Mouse (Mus musculus): Measurements from ENCODE around the gene Mvd.

The Mvd gene

DNA sequence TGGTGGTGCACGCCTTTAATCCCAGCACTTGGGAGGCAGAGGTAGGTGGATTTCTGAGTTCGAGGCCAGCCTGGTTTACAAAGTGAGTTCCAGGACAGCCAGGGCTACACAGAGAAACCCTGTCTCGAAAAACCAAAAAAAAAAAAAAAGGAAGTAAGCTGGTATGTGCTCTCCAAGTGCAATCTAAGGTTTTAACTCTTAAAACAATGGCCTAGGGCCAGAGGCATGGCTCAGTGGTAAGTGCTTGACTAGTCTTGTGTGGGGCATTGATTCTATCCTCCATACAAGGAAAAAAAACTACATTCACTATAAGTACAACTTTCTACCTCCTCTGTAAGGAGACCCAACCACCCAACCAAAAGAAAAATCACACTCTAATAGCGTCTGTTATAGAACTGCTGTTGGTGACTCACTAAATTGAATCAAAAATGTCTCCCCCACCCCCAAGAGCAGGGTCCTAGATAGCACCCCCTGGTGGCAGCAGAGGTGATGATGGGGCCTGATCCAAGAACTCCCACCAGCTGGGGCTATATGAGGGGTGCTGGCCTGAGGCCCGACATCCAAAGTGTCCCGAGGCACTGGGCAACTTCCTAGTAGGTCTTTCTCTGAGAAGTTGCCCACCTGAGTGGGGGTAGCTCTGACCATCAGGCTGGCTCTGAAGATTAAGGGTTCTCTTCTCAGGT lies 16.1 kb upstream of the Mvd start:
- in situ Hi-C loops (cut with MboI, MseI), result no loop called here

DNA sequence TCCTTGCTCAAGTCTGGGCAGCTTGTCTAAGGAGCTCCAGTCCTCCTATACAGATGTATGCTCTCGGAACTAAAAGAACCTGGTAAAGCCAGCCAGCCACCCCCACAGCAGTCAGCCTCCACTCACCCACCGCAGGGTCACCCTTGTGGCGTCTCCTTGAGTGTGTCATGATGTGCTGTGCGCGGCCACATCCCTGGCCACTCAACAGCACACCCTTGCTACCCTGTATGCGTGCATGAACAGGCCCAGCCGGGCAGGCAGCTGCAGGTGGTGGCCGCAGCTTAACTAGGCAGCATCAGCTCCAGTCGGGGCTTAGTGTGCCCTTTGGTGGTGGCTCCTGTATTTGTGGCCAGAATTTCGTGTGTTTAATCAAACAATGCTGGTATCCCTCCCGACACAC lies 13.9 kb upstream of the Mvd start:
- in situ Hi-C loops (cut with MboI, MseI), result no loop called here

DNA sequence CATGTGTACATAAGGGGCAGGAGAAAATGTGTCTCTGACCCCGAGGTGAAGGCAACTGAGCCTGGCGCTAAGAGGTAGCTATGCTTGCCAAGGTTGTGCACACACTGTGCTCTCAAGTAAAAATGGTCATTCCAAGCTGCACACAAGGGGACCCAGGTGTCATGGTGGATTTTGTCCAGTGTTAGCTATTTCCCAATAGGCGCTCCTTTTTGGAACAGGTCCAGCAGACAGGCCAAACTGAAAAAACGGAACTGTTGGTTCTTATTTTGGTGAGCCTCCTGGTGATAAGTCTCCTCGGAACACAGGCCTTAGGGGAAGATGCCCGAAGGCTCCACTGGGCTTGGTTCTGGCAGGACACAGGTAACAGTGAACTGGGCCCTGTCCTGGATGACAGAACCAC lies 11.2 kb upstream of the Mvd start:
- in situ Hi-C loops (cut with MboI, MseI), result no loop called here

DNA sequence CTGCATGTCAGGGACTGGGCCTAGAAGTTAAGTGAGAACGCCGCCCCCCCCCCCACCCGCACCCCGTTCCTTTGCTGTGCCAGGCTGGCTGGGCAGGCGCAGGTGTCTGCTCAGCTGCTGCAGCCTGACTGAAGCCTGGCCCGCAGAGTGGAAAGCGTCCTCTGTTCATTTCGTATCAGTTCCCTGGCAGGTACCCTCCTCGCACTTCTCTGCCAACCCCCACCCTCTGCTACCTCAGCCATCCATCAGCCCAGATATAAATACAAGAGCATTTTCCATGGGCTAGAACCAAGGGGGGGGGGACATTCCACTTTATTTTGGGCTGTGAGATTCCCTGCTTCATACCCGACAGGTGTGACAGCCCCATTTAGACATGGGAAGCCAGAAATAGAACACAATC lies 8.9 kb upstream of the Mvd start:
- in situ Hi-C loops (cut with MboI, MseI), result no loop called here

DNA sequence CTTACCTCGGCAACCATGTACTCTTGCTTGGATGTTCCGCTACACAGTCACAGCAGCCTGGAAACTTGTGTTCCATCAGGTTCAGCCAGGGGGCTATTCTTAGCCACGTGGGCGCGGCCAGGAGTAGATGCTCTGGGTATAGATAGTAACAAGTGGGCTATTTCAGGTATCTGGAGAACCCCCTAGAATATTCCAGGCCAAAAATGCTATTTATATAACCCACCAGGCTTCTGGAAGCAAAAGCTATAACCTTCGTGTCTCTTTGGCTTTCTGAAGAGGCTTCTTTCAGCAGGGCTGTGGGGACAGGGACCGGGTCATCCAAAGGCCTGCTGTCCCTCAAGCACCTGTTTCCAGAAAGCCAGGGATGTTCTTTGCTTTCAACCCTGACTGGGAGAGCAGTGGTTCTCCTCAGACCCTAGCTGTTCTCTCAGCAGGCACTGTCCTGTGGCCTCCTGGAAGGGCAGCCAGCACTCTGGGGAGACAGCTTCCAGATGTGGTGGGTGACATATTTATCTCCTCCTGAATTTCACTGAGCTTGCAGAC lies 8.0 kb upstream of the Mvd start:
- in situ Hi-C loops (cut with MboI, MseI), result no loop called here

DNA sequence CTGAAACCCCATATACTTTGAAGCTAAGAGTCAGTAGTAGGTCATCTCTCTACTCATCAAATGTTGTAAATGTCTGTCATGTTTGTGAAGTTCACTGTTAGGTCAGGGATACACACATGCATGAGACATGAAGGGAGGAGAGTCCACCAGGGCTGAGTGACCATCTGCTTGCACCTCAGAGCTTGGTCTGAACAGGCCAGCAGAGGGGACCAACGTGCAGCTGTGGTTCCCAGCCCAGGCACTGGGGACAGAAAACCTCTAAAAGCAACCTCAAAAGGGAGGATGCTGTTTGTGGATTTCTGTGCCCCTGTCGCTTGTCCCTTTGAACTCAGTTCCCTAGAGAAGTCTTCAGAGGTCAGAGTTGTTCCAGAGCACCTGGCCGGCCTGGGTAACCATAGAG lies 2.0 kb upstream of the Mvd start:
- in situ Hi-C loops (cut with MboI, MseI), result no loop called here

DNA sequence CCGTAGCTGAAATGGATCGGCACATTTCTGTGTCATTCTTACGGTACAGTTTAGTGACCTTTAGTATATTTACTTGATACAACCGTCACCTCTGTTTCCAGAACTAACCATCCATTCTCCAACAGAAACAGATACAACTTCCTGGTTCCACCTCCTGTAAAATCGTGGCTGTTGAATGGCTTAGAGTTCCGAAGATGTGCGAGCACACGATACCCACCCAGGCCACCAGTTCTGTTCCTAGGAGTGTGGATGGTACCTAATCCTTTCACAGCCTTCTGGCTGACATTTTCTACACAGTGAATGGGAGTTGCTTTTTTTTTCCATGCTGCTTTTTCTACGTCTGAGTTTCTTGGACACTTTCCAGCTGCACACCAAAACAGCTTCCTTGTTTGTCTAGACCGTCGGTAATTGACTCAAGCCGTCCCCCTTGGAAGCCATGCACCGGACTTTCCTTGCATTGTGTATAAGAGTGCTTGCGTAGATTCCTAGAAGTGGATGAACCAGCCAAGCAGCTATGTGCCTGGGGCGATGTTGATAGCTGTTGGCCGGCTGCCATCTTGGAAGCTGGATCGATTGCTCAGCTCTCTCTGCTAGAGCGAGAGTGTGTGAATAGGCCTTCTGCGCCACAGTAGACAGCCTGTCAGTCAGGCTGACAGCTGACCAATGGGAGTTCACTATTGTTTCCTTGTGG lies 981 bp upstream of the Mvd start:
- in situ Hi-C loops (cut with MboI, MseI), result loop anchor here (5.0 kb wide), 1 partner anchor 617 kb away; the partner anchor contains the start of gene Klhdc4

DNA sequence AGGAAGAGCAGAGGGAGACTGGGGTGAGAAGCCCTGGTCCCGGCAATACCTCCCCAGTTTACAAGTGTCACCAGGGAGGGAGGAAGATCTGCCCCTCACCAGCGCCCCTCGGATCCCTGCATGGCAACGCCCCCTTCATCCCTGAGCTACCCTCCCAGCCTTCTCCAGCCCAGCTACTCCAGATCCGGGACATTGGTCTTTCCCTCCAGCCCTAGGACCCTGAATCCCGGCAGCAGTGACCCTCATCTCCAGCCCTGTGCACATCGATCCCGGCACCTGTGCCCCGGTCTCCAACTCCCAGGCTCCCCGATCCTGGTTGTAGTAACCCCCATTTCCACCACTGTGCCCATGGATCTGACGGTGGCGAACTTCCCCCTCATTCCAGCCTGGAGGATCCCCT lies 441 bp downstream of the Mvd start:
- in situ Hi-C loops (cut with MboI, MseI), result loop anchor here (5.0 kb wide), 1 partner anchor 615 kb away; the partner anchor contains the start of gene Klhdc4

DNA sequence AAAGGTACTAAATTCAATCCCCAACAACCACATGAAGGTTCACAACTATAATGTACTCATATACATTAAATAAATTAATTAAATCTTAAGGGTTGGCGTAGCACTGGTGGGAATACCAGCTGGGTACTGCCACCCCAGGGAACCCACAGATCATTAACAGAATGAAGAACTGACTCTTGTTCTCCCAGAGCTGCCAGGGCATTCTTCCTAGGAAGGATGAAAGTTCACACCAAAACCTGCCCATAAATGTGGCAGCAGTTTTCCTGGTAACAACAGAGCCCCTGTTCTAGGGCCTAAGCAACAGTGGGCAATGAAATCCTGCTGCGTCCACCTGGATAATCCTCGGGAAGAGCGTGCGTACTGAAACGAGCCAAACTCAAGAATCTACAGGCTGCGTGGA lies 866 bp downstream of the Mvd start:
- in situ Hi-C loops (cut with MboI, MseI), result loop anchor here (5.0 kb wide), 1 partner anchor 615 kb away; the partner anchor contains the start of gene Klhdc4

DNA sequence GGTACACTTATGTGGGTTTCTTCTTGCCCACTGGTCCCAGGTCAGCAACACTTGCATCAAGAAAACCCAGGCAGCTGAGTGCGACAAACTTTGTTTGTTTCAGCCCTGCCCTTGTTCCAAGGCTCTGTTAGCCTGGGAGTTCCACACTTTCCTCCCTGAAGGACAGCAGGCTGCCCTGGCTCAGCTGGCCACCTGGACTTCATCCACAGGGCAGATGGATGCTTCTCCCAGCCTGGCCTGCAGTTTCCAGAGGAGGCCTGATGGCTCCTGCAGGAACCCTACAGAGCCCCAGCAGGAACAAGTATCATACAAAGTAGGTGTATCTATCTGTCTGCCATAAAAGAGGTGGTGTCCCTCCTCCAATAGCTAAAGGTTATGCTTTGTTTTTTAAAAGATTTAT lies 1.9 kb downstream of the Mvd start:
- in situ Hi-C loops (cut with MboI, MseI), result loop anchor here (5.0 kb wide), 1 partner anchor 614 kb away; the partner anchor contains the start of gene Klhdc4

DNA sequence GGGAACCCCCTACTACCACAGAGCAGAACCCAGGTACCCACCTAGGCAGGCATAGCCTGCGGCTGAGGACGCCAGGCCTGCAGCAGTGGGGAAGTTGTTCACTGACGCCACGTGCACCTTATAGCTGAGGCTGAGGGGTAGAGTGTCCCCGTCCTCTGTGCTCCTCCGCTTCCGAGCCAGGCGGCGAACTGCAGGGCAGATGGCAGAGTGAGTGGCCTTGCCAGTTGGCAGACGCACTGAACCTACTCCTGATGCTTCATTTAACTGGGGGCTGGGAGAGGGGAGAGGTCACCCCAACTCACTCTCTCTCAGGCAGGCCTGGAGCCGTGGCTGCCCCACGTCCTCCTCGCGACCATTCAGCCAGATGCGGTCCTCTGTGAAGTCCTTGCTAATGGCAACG lies 3.9 kb downstream of the Mvd start:
- in situ Hi-C loops (cut with MboI, MseI), result no loop called here

DNA sequence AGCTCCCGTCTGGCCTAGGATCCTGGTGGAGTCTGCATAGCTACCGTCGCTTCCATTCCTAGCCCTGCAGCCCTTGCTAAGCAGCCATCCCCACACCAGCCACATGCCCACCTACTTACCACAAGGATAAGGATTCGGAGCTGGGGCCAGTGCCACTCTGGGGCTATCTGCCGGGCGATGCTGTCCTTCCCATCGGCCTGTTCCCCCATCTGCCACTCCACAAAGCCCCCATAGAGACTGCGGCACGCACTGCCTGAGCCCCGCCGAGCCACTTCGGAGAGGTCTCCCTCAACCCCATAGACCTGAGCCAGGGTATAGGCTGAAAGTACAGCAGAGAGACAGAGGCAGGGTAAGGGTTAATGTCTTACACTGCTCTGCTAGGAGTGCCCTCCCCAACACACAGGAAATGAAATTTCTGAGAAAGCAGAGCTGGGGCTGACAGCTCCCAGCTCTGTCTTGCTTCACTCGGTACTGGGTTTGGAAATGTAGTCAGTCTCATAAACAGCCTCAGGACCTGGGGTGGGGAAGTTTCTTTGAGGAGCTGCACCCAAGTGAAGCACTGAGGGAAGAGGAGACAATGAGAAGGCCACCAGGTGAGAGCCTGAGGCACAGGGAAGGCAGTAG lies 5.4 kb downstream of the Mvd start:
- in situ Hi-C loops (cut with MboI, MseI), result no loop called here

DNA sequence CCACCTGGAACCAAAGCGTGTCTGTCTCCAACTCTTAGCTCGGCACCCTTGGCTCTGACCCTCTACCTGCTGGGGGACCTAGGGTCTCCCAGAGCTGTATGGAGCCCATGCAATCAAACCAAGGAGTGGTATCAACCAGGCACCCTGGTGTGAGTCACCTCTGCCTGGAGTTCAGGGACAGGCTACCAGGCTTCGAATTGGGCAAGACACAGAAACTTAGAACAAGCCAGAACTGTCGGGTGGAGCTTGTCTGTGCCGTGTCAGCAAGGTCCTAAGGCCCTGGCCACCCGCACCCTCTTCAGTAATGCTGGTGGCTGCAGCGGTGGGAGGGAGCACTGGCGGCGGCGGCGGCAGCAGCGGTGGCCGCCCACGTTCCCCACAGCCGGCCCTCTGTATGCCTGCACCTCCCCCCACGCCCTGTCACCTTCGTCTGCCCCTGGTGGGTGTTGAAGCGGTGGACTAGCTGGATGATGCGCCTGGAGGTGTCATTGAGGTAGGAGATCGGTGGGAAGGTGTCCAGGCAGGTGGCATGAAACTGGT lies 6.6 kb downstream of the Mvd start:
- in situ Hi-C loops (cut with MboI, MseI), result no loop called here

DNA sequence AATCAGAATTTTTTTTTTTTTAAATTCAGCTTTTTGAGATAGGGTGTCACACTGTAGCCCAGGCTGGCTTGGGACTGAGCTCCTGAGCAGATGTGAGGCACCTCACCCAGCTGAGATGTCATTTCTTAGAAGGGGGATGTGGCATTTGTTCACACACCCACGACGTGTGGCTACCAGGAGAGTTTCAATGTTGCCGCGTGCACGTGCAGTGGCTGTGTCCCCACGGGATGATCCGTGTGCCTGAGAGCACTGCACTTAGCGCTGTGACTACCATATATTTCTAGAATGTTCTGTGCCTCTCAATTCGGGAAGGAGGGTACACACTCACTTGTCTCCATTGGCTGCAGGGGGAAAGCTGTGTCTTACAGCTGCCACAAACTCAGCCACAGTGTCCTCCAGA lies 7.1 kb downstream of the Mvd start:
- in situ Hi-C loops (cut with MboI, MseI), result no loop called here

DNA sequence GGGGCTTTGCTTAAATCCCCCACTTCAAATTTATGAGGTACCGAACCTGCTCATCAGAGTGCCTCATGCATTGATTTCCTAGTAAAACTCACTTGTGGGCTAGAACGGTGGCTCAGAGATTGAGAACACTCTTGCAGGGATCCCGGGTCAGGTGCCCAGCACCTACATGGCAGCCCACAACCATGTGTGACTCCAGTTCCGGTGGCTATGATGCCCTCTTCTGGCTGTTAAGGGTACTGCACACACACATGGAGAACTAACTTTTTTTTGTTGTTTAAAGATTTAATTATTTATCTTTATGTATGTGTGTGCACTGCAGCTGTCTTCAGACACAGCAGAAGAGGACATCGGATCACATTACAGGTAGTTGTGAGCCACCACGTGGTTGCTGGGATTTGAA lies 7.8 kb downstream of the Mvd start:
- in situ Hi-C loops (cut with MboI, MseI), result no loop called here

DNA sequence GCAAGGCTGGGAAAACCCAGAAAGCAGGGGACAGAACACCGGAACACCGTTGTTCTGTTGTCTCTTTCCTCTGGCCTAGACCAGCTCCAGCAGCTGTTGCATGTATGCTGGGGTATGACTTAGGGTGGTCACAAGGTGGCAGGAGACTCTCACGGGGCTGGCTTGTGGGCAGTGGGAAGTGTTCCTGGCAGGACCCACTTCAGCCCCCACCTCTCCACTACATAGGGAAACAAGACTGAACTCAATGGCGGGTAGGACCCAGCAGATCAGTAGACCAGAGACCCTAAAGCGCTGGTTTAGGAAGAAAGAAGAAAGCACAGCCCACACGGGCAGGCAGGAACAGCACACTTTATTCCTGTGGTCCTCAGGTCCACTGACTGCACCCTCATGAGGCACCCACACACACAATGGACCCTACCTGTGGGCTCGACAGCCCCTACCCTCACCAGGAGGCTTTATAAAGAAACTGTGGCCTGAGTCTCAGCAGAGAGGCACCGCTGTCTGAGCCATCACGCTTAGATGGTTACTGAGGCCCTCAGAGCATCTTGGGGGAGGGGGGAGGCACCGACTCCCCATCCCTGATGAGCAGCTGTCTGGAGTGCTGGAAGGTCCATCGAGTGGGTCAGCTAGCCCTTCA lies 9.8 kb downstream of the Mvd start:
- in situ Hi-C loops (cut with MboI, MseI), result loop anchor here (5.0 kb wide), 2 partner anchors 39 to 151 kb away; partner anchors contain the start of gene Zfpm1

DNA sequence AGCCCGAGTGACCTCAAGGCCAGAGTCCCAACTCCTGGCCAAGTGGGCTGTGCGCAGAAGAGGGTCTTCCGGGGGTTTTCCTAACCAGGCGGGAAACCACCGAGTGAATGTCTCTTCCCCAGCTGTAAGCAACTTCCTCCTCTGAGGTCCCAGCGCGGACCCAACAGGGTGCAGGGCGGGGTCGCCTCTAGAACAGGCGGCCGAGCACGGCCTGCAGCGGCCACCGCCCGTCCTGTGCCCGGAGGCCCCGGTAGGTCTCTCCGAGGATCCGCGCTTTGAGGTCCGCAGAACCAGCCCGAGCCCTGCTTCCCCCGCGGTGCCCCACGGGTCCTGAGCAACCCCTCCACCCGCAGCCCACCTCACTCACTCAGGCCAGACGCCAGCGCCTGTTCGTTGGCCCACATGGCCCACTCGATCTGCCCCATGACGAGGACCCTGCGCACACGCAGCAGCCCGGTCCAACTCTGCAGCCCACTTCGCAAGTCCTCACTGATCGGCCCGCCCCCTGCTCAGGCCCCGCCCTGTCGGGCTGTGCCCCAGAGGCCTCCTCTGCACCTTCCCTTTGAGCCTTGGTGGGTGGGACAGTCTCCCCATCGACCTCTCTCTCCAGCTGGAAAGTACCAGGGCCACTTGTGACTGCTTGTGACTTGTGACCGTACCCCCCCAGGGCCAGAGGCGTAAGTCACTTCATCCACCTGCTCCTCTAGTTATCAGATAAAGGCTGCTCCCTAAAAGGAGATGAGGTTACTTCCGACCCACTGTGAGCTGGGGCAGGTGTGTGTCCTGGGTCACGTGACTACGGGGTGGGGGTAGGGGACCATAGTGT lies 10.6 kb downstream of the Mvd start, which contains the start of gene Cyba:
Cyba (minus strand) TSS at position 488 of the 826 bp plus-strand sequence.
- in situ Hi-C loops (cut with MboI, MseI), result loop anchor here (5.0 kb wide), 2 partner anchors 40 to 150 kb away; partner anchors contain the start of gene Zfpm1

DNA sequence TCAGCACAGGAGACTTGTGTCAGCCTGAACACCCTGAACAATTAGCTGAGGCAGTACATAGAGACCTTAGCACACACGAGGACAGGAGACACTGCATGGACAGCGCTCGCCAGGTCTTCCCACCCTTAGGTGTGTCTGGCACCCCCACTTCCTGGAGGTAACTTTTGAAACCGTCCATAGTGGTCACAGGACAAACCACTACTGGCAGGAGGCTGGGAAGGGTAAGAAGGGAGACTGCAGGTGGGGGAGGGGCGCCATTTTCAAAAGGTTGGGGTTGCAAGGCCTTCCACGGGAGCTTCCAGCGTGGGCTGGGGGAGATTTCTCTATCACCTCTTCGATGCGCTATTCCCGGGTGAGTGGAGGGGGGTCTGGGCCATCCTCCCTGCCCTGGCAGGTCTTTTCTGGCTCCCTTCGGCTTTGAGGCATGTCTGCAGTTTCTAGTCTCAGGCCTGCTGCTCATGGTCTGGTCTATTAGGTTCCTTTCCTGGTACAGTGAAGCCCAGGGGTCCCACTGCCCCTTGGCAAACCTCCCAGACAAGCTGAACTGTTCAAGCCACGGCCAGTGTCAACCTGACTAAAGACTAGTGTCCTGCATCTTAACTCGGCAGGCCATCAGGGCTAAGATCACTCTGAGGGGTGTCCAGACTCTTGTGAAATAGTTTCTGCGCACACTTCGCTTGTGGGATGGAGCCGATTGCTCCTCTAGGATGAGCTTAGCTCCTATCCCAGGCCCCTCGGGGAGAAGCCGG lies 11.4 kb downstream of the Mvd start:
- in situ Hi-C loops (cut with MboI, MseI), result loop anchor here (5.0 kb wide), 2 partner anchors 40 to 150 kb away; partner anchors contain the start of gene Zfpm1

DNA sequence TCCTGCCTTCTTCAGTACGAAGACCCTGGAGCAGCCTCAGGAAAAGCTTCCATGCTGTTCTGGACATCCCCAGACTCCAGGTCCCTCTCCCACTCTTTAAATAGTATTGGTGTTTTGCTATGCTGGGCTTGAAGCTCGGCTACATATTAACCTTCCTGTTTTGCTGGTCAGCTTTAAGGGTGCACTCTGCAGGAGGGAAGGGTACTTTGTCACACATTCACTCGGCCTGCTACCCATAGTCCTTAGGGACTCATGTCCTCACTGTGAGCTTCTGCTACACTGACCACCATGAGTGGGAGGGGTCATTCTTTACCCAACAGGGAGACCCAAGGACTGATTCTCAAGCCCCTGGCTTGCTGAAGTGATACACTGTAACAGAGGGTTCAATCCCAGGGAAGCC lies 12.6 kb downstream of the Mvd start:
- in situ Hi-C loops (cut with MboI, MseI), result loop anchor here (5.0 kb wide), 2 partner anchors 42 to 148 kb away; partner anchors contain the start of gene Zfpm1
